Comparison of ENCODE assay signal across 8 mouse cellular contexts in the genomic region with DNA sequence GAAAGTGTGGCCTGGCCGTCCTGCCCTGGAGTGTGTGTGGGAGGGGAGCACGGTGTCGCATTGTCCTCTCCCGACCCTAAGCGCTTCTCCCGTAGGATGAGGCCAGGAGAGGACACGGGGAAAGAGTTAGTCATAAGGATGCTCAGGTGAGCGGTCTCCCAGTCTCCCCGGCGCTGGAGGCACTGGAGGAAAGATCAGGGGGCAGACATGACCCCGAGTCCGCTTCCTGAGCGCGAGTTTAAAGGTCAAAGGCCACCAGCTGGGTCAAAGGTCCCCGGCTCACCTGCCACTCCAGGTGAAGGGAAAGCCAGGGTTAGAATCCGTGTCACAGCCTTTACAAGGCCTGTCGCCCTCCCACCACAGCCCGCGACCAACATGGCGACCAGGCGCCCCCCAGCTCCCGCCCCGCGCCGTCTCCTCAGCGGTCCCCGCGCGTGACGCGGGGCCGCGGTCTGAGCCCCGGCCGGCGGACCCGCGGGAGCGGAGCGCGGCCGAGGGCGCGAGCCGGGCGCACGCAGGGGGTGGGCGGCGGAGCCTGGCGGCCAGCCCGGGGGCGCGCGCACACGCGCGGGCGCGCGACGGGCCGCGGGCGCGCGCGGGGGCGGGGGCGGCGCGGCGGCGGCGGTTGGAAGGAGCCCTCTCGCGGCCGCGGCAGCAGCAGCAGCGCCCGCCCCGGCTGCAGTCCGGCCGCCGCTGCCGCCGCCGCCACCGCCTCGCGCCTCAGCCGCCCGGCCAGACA. TPM values are rescaled to one million over a fixed set of nuclear protein-coding genes. Genes with fewer than 3 reads are reported as not detected.
DNase-seq lines count a peak whose midpoint lies in the region; ATAC-seq and TF ChIP-seq lines count a peak whose summit lies in the region.

Hectd2 (plus strand) TSS at position 594 of the 739 bp plus-strand sequence.

- H3K9ac ChIP-seq in embryonic facial prominence, embryonic 13.5 days: peak within 1 kb of the TSS; percentile 86
- peak within 1 kb of the TSS; percentile 76 for H3K9ac ChIP-seq in liver, embryonic 11.5 days (ENCODE audit: low read depth, low read length)
- peak within 1 kb of the TSS; percentile 71 for H3K9ac ChIP-seq in stomach, embryonic 14.5 days (replicated peaks; ENCODE audit: low read depth, low read length)

- TF ChIP-seq POLR2A in myocyte (IDR thresholded peaks at IDR 0.05; ENCODE audit: insufficient read length, low read depth): peak; percentile 34

- peak within 1 kb of the TSS; percentile 83 for H3K4me3 ChIP-seq in embryonic facial prominence, embryonic 13.5 days
- H3K4me3 ChIP-seq in liver, embryonic 11.5 days (ENCODE audit: low read depth, low read length): peak within 1 kb of the TSS; percentile 85
- H3K4me3 ChIP-seq in myocyte: peak within 1 kb of the TSS; percentile 45
- peak within 1 kb of the TSS; percentile 75 for H3K4me3 ChIP-seq in stomach, embryonic 14.5 days (ENCODE audit: low read depth, low read length)

- peaks cover 13% of the 10 kb centered on the region for H3K27me3 ChIP-seq in embryonic facial prominence, embryonic 13.5 days
- H3K27me3 ChIP-seq in liver, embryonic 11.5 days (replicated peaks; ENCODE audit: control insufficient read depth, insufficient read depth, low read length): peaks cover 6% of the 10 kb centered on the region; the same call in 1 of the 2 replicates
- H3K27me3 ChIP-seq in myocyte (ENCODE audit: control insufficient read depth, insufficient read depth, insufficient read length): no peaks in the 10 kb centered on the region
- 0 out of 2 replicates have a peak, but pooled peaks cover 4% of the 10 kb centered on the region for H3K27me3 ChIP-seq in stomach, embryonic 14.5 days (ENCODE audit: control insufficient read depth, insufficient read depth, low read length)

- H3K79me2 ChIP-seq in myocyte (ENCODE audit: control insufficient read depth, insufficient read depth): no peaks in the 10 kb centered on the region

- peak within 1 kb of the TSS; percentile 90 for H3ac ChIP-seq in myocyte (ENCODE audit: control insufficient read depth, insufficient read length)

- no peaks in the 10 kb centered on the region for H3K36me3 ChIP-seq in embryonic facial prominence, embryonic 13.5 days
- no peaks in the 10 kb centered on the region for H3K36me3 ChIP-seq in liver, embryonic 11.5 days (ENCODE audit: control insufficient read depth, insufficient read depth, low read length)
- no peaks in the 10 kb centered on the region for H3K36me3 ChIP-seq in myocyte (ENCODE audit: control insufficient read depth, insufficient read depth)
- H3K36me3 ChIP-seq in stomach, embryonic 14.5 days (ENCODE audit: control insufficient read depth, insufficient read depth, low read length): no peaks in the 10 kb centered on the region

- peak within 1 kb of the TSS; percentile 94 for H3K4me2 ChIP-seq in embryonic facial prominence, embryonic 13.5 days
- H3K4me2 ChIP-seq in liver, embryonic 11.5 days: peak within 1 kb of the TSS; percentile 98
- peak within 1 kb of the TSS; percentile 96 for H3K4me2 ChIP-seq in myocyte (ENCODE audit: low read depth)
- H3K4me2 ChIP-seq in stomach, embryonic 14.5 days (replicated peaks; ENCODE audit: low read depth, low read length): peak within 1 kb of the TSS; percentile 98

- peak; percentile 67 for DNase-seq in 3T3-L1 (ENCODE audit: low read depth, low spot score)
- DNase-seq in adrenal gland, postnatal 10 days: peak; percentile 72
- peak; percentile 53 to 58 for DNase-seq in heart, adult 9 months (ENCODE audit: low spot score in 2 of 2)
- DNase-seq in kidney, adult 9 months: peak; percentile 76
- peak; percentile 74 for DNase-seq in liver, embryonic 11.5 days (ENCODE audit: low spot score)

- 0 out of 2 replicates have a peak, but pooled peaks cover 3% of the 10 kb centered on the region for H3K4me1 ChIP-seq in embryonic facial prominence, embryonic 13.5 days
- no peaks in the 10 kb centered on the region for H3K4me1 ChIP-seq in liver, embryonic 11.5 days (replicated peaks; ENCODE audit: control insufficient read depth, insufficient read depth, low read length)
- 0 out of 2 replicates have a peak, but pooled peaks cover 2% of the 10 kb centered on the region for H3K4me1 ChIP-seq in stomach, embryonic 14.5 days (ENCODE audit: control insufficient read depth, insufficient read depth, low read length)

- 0% methylated on average over 59 of the region's 92 CpGs for WGBS in embryonic facial prominence, embryonic 13.5 days
- under 1% methylated on average over 58 of the region's 92 CpGs for WGBS in liver, embryonic 11.5 days
- WGBS in stomach, embryonic 14.5 days: under 1% methylated on average over 50 of the region's 92 CpGs

- H3K27ac ChIP-seq in embryonic facial prominence, embryonic 13.5 days: peak within 1 kb of the TSS; percentile 55
- no peak within 1 kb of the TSS for H3K27ac ChIP-seq in liver, embryonic 11.5 days (ENCODE audit: low read depth, low read length)
- H3K27ac ChIP-seq in stomach, embryonic 14.5 days (ENCODE audit: low read length): peak within 1 kb of the TSS; percentile 62

- H3K9me3 ChIP-seq in embryonic facial prominence, embryonic 13.5 days: no peaks in the 10 kb centered on the region
- no peaks in the 10 kb centered on the region for H3K9me3 ChIP-seq in liver, embryonic 11.5 days (ENCODE audit: control insufficient read depth, low read length)
- H3K9me3 ChIP-seq in stomach, embryonic 14.5 days (ENCODE audit: control insufficient read depth, low read depth, low read length): no peaks in the 10 kb centered on the region

- peak; percentile 67 for ATAC-seq in embryonic facial prominence, embryonic 13.5 days (ENCODE audit: insufficient number of reproducible peaks, insufficient read depth, low FRiP score, low TSS enrichment, low read depth)
- peak; percentile 72 for ATAC-seq in liver, embryonic 11.5 days (replicated peaks; ENCODE audit: low FRiP score)
- peak; percentile 86 for ATAC-seq in stomach, embryonic 14.5 days (ENCODE audit: insufficient number of reproducible peaks, insufficient read depth, low FRiP score, low read depth)

TF ChIP-seq in myocyte, 11 proteins besides CTCF, POLR2A, EP300 and RAD21:
- TF ChIP-seq REST (IDR thresholded peaks at IDR 0.05; ENCODE audit: insufficient read depth, insufficient read length): no peak
TF ChIP-seq in myocyte: peak in this region for 0.

RNA-seq across cellular contexts. Expression of gene Hectd2, which starts in this region (rescaled TPM):
- 1 to 10 TPM; 2.4 to 2.6 TPM for total RNA-seq in adrenal gland, postnatal 10 days (2021)
- 2.5 and 3.9 TPM in 2 replicates for polyA plus RNA-seq in embryonic facial prominence, embryonic 13.5 days (2015; fragmentation: Nextera tagmentation; extraction: Ambion mirVana)
- polyA plus RNA-seq in liver, embryonic 11.5 days (2014; fragmentation: Nextera tagmentation; extraction: Ambion mirVana): 1.3 TPM in 2 replicates
- polyA plus RNA-seq in myocyte (2012; fragmentation: generic; extraction: Trizol): 0.88 TPM
- 7.0 and 7.7 TPM in 2 replicates for polyA plus RNA-seq in stomach, embryonic 14.5 days (2014; fragmentation: Nextera tagmentation; extraction: Ambion mirVana)
